Mouse (Mus musculus) layer of hippocampus, postnatal 14 days (tissue): ENCODE data around the gene Zfp526. TPM values are rescaled to one million over a fixed set of nuclear protein-coding genes. Genes with fewer than 3 reads are reported as not detected.

Experiments
- microRNA-seq, 2 experiments: library from miRNA; unstranded; fragments of <30 nt; microRNA quantifications; one replicate each; pipeline ENCODE4 v1.2.0; 2021
- total RNA-seq, 2 experiments: library from RNA; stranded (reverse); gene quantifications; 2 replicates each; pipeline ENCODE4 v1.2.3; 2021

Zfp526 gene
- total RNA-seq, 2 experiments from 2014 or later: 9.0 to 10.2 TPM

Small RNA genes within 50 kb of the gene (microRNA-seq; reads per million reads assigned to microRNA genes)
- 0 to 0.45 reads per million in 2 experiments for gene Mir7048

Other genes starting within 250 kb of the Zfp526 start
- 100 to 1,000 TPM; 262 to 275 TPM for gene Rabac1, start 248.7 kb upstream of the Zfp526 start, total RNA-seq
- 1,000 to 10,000 TPM; 2,620 to 2,738 TPM for gene Atp1a3, start 215.5 kb upstream of the Zfp526 start, total RNA-seq
- 100 to 1,000 TPM; 258 to 270 TPM for gene Grik5, start 149.1 kb upstream of the Zfp526 start, total RNA-seq
- gene Zfp574, start 148.9 kb upstream of the Zfp526 start, total RNA-seq: 10 to 100 TPM; 25.0 to 26.1 TPM
- 10 to 100 TPM; 10.1 to 11.4 TPM for gene Pou2f2, start 41.7 kb upstream of the Zfp526 start, total RNA-seq
- gene Dedd2, start 810 bp upstream of the Zfp526 start, total RNA-seq: 10 to 100 TPM; 24.9 to 25.6 TPM
- gene Gsk3a, start 16.4 kb downstream of the Zfp526 start, total RNA-seq: 100 to 1,000 TPM; 184 to 190 TPM
- 10 to 100 TPM; 41.0 to 47.2 TPM for gene Erf, start 29.3 kb downstream of the Zfp526 start, total RNA-seq
- gene Cic, start 46.3 kb downstream of the Zfp526 start, total RNA-seq: 100 to 1,000 TPM; 209 to 228 TPM
- gene Pafah1b3, start 76.6 kb downstream of the Zfp526 start, total RNA-seq: 10 to 100 TPM; 35.3 to 37.1 TPM
- gene Prr19, start 80.0 kb downstream of the Zfp526 start, total RNA-seq: not detected
- gene Tmem145, start 84.7 kb downstream of the Zfp526 start, total RNA-seq: 10 to 100 TPM; 43.2 to 46.9 TPM
- gene Megf8, start 95.7 kb downstream of the Zfp526 start, total RNA-seq: 10 to 100 TPM; 86.7 to 87.9 TPM
- not detected for gene Cnfn, start 148.3 kb downstream of the Zfp526 start, total RNA-seq
- 1 to 10 TPM; 7.3 to 8.3 TPM for gene Lipe, start 177.3 kb downstream of the Zfp526 start, total RNA-seq
- not detected for gene Cxcl17, start 191.5 kb downstream of the Zfp526 start, total RNA-seq